Mouse (Mus musculus): Measurements from ENCODE around the gene Cnpy1.

DNA sequence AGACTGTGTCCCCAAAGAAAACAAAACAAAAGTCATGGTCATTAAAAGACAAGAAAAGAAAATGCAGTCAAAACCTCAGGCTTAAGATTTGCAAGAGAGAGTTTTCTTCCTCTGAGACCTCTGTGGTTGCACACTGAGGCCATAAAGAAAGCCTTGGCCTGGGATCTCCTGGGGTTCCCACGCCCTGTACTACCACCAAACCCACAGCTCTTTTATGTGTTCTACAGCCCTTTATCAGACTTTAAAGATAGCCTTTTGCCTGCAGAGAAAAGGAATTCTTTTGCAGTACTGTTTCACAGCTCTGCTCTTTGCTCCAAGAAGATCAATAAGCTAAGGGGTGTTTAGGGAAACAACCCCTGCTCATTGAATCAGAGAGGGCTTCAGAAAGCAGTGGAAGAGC lies 45.0 kb upstream of the Cnpy1 start:
- TF ChIP-seq MYOG (IDR thresholded peaks at IDR 0.05; ENCODE audit: control insufficient read depth in 1 of 3, insufficient read depth in 1 of 3, insufficient read length in 2 of 3, low read depth in 2 of 3): no peak
- no peak for TF ChIP-seq POLR2A (IDR thresholded peaks at IDR 0.05; ENCODE audit: insufficient read length, low read depth)
- no peak for TF ChIP-seq TCF12 (IDR thresholded peaks at IDR 0.05; ENCODE audit: insufficient read depth, poor library complexity, severe bottlenecking)
- no peak for TF ChIP-seq SRF (IDR thresholded peaks at IDR 0.05; ENCODE audit: control insufficient read depth, insufficient read length, low read depth)
- no peak for TF ChIP-seq MYOD1 (IDR thresholded peaks at IDR 0.05; ENCODE audit: control insufficient read depth in 1 of 3, insufficient read length in 2 of 3, low read depth in 2 of 3)
- no peak for TF ChIP-seq USF1 (IDR thresholded peaks at IDR 0.05; ENCODE audit: low read depth)
- no peak for TF ChIP-seq CEBPB (IDR thresholded peaks at IDR 0.05; ENCODE audit: insufficient read depth, poor library complexity, severe bottlenecking)
- no peak for TF ChIP-seq MAX (IDR thresholded peaks at IDR 0.05; ENCODE audit: low read depth)
- TF ChIP-seq E2F4 (IDR thresholded peaks at IDR 0.05; ENCODE audit: insufficient read depth): no peak
- no peak for TF ChIP-seq TCF3 (IDR thresholded peaks at IDR 0.05; ENCODE audit: insufficient read length, low read depth)
- no peak for TF ChIP-seq REST (IDR thresholded peaks at IDR 0.05; ENCODE audit: insufficient read depth, insufficient read length)

All from myocyte (in vitro differentiated cells).